Mouse (Mus musculus): ENCODE data around the gene Ppm1b. TPM values are rescaled to one million over a fixed set of nuclear protein-coding genes. Genes with fewer than 3 reads are reported as not detected.
"Not testable (repeated sequence)": the region's sequence is repeated elsewhere in the genome, so short reads cannot be mapped to it uniquely, and the experiment has no call there.

Ppm1b gene
- polyA plus RNA-seq (2015; fragmentation: Nextera tagmentation; extraction: Ambion mirVana) = 62.5 and 67.5 TPM in 2 replicates

DNA sequence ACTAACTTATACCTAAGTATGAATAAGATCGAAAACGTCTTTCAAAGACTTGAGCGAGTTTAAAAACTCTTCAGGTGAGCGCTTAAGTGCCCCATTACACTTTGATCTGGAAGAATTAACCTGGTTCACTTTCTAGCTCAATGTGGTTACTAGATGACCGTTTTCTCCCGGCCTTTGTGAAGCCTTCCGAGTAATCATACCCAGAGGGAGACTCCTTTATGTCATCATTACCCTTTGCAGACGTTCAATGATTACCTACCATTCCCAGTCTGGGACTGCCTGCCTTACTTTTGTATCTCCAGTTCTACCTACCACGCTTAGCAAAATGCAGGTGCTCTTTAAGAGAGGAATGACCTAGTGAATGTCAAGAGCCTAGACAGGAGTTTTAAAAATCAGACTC is at the start of gene Ppm1b:
TSS of gene Ppm1b (plus strand) at position 301 of the 400 bp plus-strand sequence.
- peak within 1 kb of the TSS; percentile 97 for H3K27ac ChIP-seq
- H3K4me1 ChIP-seq = peaks cover 21% of the 10 kb centered on the region
- no peaks in the 10 kb centered on the region for H3K27me3 ChIP-seq
- H3K36me3 ChIP-seq = no peaks in the 10 kb centered on the region
- no peak for ATAC-seq (ENCODE audit: borderline replicate concordance, extremely low read depth, low FRiP score, low TSS enrichment)
- H3K4me2 ChIP-seq = peak within 1 kb of the TSS; percentile 77
- peak within 1 kb of the TSS; percentile 99 for H3K4me3 ChIP-seq
- 26% methylated on average over 9 of the region's 9 CpGs for WGBS
- peak within 1 kb of the TSS; percentile 50 for H3K9ac ChIP-seq
- H3K9me3 ChIP-seq = no peaks in the 10 kb centered on the region

DNA sequence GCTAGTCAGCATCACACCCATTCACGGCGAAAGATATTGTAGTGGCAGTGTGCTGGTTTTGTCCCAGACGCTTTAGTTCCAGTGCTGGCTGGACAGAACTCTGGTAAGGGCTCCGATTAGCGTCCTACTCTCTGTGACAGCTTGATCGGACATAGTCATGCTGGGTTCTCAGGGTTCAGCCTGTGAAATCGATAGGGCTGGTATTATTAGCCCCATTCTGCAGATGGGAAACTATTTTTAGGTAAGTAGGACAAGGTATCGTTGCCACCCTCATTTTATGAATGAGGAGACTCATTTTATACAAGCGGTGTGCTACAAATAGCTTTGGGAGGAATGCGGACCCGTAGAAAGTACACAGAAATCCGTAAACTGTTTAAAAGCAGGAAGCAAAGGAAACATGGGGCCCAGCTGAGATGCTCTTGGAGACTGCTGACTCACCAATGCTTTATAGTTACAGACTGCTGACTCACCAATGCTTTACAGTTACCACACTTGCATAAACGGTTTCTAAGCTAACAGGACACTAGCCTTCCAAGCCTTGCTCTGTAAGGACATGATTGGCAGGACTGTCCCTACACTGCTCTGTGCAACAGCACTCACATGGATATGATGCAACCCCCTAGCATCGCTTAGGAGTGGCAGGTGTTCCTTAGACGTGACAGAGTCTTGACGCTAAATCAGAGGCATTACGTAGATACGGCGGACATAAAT is 34.7 kb upstream of the Ppm1b start:
- ATAC-seq (ENCODE audit: borderline replicate concordance, extremely low read depth, low FRiP score, low TSS enrichment) = no peak
- H3K4me3 ChIP-seq = no peak overlapping the region
- no peaks in the 10 kb centered on the region for H3K36me3 ChIP-seq
- no peak overlapping the region for H3K27ac ChIP-seq
- H3K9ac ChIP-seq = no peak overlapping the region
- no peak overlapping the region for H3K4me2 ChIP-seq
- WGBS = 77% methylated on average over 19 of the region's 19 CpGs
- no peaks in the 10 kb centered on the region for H3K4me1 ChIP-seq
- no peaks in the 10 kb centered on the region for H3K27me3 ChIP-seq
- no peaks in the 10 kb centered on the region for H3K9me3 ChIP-seq

DNA sequence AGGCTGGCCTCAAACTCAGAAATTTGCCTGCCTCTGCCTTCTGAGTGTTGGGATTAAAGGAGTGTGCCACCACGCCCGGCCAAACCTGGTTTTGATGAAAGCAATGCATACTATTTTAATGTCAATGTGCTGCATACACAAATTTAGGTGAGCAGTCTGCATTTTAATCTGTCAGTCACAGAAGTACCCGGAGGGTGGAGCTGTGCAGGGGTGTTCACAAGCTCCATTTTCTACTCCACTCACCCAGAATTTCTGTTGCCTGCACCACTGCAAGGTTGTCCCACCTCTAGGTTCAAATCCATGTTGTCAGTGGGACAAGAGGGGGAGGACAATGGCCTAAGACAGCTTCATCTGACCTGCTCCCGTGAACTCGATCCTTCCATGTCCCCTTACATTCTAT is 31.8 kb upstream of the Ppm1b start:
- H3K36me3 ChIP-seq = no peaks in the 10 kb centered on the region
- H3K9me3 ChIP-seq = no peaks in the 10 kb centered on the region
- WGBS = 88% methylated on average over 5 of the region's 5 CpGs
- ATAC-seq (ENCODE audit: borderline replicate concordance, extremely low read depth, low FRiP score, low TSS enrichment) = no peak
- H3K4me2 ChIP-seq = no peak overlapping the region
- H3K4me3 ChIP-seq = no peak overlapping the region
- no peaks in the 10 kb centered on the region for H3K27me3 ChIP-seq
- no peak overlapping the region for H3K9ac ChIP-seq
- H3K27ac ChIP-seq = no peak overlapping the region
- no peaks in the 10 kb centered on the region for H3K4me1 ChIP-seq

DNA sequence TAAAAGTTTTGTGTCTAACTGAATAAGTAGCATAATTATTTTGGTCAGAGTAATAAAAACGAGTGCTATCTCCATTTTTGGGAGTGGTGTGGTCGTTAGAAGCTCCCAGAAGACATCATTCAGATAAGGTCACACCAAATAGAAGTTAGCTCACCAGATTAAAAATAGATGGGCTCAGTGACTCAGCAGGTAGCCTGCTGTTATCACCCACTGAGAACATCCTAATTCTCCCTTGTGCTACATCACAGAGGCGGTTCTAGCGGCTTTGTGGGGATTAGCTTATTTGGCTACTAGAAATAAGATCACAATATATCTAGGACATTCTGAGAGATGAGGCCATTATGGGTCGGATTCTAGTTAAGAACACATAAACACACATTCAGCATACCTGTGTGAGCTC is 30.3 kb upstream of the Ppm1b start:
- Histone ChIP-seq H3K9ac (no peak overlapping the region), H3K36me3 (no peaks in the 10 kb centered on the region), H3K27ac (no peak overlapping the region), H3K4me3 (no peak overlapping the region), H3K4me2 (no peak overlapping the region), H3K27me3 (no peaks in the 10 kb centered on the region), H3K9me3 (no peaks in the 10 kb centered on the region), H3K4me1 (no peaks in the 10 kb centered on the region)
- no peak for ATAC-seq (ENCODE audit: borderline replicate concordance, extremely low read depth, low FRiP score, low TSS enrichment)
- WGBS = 36% methylated on average over 5 of the region's 5 CpGs

DNA sequence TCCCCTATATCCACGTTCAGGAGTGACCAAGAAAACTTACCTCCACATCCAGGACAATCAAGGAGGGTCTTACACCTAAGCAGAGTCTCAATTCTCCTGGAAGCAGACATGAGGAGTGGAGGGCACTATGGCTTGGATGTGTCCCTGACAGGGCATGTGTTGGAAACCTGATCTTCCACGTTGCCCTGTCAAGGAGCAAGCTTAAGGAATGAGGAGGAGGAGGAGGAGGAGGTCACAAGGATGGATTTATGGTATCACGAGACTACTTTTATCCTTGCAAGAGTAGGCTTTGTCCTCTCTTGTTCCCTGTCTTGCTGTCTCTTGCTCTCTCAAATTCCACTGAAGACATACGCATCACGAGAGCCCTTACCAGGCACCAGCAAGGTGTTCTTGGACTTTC is 29.0 kb upstream of the Ppm1b start:
- ATAC-seq (ENCODE audit: borderline replicate concordance, extremely low read depth, low FRiP score, low TSS enrichment) = no peak
- 69% methylated on average over 5 of the region's 5 CpGs for WGBS
- Histone ChIP-seq H3K27me3 (no peaks in the 10 kb centered on the region), H3K9me3 (no peaks in the 10 kb centered on the region), H3K36me3 (no peaks in the 10 kb centered on the region), H3K9ac (no peak overlapping the region), H3K27ac (no peak overlapping the region), H3K4me2 (no peak overlapping the region), H3K4me3 (no peak overlapping the region), H3K4me1 (no peaks in the 10 kb centered on the region)

DNA sequence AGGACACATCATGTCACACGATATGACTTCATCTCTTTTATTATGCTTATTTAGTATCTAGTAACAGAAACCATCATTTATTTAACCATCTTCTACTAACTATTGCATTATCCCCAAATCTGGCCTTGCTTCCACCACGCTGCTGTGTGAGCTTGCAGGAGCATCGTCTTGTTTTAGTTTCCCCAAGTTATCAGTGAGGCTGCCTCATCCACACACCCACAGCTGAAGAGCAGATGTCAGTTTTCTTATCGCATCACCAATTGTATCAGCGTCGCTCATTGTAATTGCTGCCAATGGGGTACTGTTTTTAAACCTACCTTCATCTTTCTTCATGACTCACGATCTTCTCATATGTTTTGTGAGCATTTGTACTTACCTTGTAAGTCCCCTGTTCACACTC is 23.6 kb upstream of the Ppm1b start:
- H3K27ac ChIP-seq = no peak overlapping the region
- WGBS = 88% methylated on average over 7 of the region's 7 CpGs
- ATAC-seq (ENCODE audit: borderline replicate concordance, extremely low read depth, low FRiP score, low TSS enrichment) = no peak
- no peaks in the 10 kb centered on the region for H3K4me1 ChIP-seq
- H3K9ac ChIP-seq = no peak overlapping the region
- H3K4me3 ChIP-seq = no peak overlapping the region
- no peaks in the 10 kb centered on the region for H3K9me3 ChIP-seq
- no peaks in the 10 kb centered on the region for H3K27me3 ChIP-seq
- no peak overlapping the region for H3K4me2 ChIP-seq
- no peaks in the 10 kb centered on the region for H3K36me3 ChIP-seq

DNA sequence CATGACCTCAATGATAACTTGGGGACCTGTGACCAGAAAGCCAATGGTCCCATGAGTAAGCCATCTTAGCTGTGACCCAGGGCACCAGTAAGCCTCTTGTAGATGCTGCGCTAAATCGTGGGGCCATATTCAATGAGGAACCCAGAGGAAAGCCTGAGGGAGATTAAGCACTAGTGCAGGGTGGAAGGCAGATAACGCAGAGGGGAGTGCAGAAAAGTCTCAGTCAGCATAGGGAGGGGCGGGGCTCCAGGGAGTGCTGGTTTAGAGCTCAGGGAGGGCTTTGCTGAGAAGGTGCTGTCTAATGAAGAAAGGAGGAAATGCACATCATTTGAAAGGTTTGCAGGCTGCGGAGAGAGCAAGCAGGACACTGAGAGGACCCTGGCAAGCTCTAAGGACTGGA is 22.6 kb upstream of the Ppm1b start:
- WGBS = 54% methylated on average over 5 of the region's 5 CpGs
- Histone ChIP-seq H3K36me3 (no peaks in the 10 kb centered on the region), H3K27ac (no peak overlapping the region), H3K9me3 (no peaks in the 10 kb centered on the region), H3K27me3 (no peaks in the 10 kb centered on the region), H3K9ac (no peak overlapping the region), H3K4me2 (no peak overlapping the region), H3K4me1 (no peaks in the 10 kb centered on the region), H3K4me3 (no peak overlapping the region)
- ATAC-seq (ENCODE audit: borderline replicate concordance, extremely low read depth, low FRiP score, low TSS enrichment) = no peak

DNA sequence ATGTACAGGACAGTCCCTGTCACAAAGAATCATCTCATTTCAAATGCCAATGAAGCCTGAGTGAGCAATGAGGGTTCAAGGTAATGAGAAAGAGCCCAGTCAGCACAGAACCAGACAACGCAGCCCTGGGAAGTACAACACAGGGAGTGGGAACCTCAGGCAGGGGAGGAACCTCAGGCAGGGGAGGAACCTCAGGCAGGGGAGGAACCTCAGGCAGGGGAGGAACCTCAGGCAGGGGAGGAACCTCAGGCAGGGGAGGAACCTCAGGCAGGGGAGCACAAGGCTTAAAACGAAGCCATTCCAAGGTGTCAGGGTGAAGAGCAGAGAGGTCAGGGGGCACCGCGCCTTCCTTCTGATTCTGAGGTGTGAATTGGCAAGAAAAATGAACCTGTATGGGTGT is 20.9 kb upstream of the Ppm1b start:
- H3K36me3 ChIP-seq; ATAC-seq (ENCODE audit: borderline replicate concordance, extremely low read depth, low FRiP score, low TSS enrichment); H3K9me3 ChIP-seq; H3K4me2 ChIP-seq; H3K4me1 ChIP-seq; H3K27ac ChIP-seq; H3K9ac ChIP-seq; H3K4me3 ChIP-seq; H3K27me3 ChIP-seq: not testable (repeated sequence)
- WGBS = 49% methylated on average over 4 of the region's 4 CpGs

DNA sequence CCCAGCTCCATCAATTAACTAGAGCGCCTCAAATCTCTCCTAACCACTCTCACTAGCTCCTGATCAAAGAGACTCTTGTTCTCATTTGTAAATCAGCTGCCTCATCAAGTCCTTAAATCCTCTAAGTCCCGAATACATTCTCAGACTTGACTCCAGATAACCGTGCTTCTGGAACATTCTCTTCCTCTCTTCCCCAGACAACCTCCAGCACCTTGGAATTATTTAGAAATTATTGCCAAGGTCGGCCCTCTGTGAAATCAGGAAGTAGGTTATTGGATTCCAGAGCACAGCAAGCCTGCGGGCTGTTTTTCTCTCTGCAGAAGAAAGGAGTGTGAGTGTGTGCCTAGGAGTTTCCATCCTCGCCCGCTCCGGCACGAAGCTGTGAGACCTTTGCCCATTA is 20.2 kb upstream of the Ppm1b start:
- H3K27me3 ChIP-seq = no peaks in the 10 kb centered on the region
- no peaks in the 10 kb centered on the region for H3K4me1 ChIP-seq
- H3K27ac ChIP-seq = no peak overlapping the region
- H3K36me3 ChIP-seq = no peaks in the 10 kb centered on the region
- ATAC-seq (ENCODE audit: borderline replicate concordance, extremely low read depth, low FRiP score, low TSS enrichment) = no peak
- no peak overlapping the region for H3K9ac ChIP-seq
- no peaks in the 10 kb centered on the region for H3K9me3 ChIP-seq
- 40% methylated on average over 9 of the region's 9 CpGs for WGBS
- H3K4me3 ChIP-seq = no peak overlapping the region
- H3K4me2 ChIP-seq = no peak overlapping the region

DNA sequence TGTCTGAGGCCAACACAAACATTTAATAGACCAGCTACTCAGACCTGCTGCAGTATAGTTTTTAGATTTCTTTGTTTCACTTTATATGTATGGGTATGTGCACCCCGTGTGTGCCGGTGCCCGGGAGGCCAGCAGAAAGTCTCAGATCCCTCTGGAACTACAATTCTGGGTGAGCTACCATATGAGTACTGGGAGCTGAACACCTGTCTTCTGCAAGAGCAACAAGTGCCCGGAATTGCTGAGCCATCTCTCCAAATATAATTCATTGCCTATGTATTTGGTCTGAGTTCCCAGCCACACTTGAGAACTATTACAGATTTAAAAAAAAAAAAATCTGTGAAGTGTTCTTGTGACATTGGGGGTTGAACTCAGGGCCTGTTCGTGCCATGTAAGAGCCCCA is 19.7 kb upstream of the Ppm1b start:
- ATAC-seq (ENCODE audit: borderline replicate concordance, extremely low read depth, low FRiP score, low TSS enrichment) = no peak
- H3K36me3 ChIP-seq = no peaks in the 10 kb centered on the region
- no peaks in the 10 kb centered on the region for H3K9me3 ChIP-seq
- no peak overlapping the region for H3K4me2 ChIP-seq
- no peaks in the 10 kb centered on the region for H3K27me3 ChIP-seq
- no peaks in the 10 kb centered on the region for H3K4me1 ChIP-seq
- no peak overlapping the region for H3K27ac ChIP-seq
- H3K9ac ChIP-seq = no peak overlapping the region
- 89% methylated on average over 5 of the region's 5 CpGs for WGBS
- H3K4me3 ChIP-seq = no peak overlapping the region

DNA sequence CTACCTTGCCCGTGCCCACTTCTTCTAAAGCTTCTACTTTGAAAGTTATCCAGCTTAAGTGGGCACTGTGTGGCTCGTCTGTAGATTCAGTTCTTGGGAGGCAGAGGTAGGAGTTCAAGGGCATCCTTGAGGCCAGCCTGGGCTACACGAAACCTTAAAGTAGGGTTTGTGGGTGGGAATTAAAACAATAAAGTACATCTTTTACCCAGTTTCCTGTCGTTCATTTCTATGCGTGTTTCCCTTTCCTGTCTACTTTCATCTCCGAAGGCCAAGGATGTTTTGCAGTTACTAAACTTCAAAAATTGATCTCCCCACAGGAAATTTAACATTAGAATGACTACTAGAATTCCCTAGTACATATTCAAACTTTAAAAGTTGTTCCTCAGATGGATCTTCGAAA is 19.3 kb upstream of the Ppm1b start:
- H3K4me3 ChIP-seq = no peak overlapping the region
- no peaks in the 10 kb centered on the region for H3K36me3 ChIP-seq
- ATAC-seq (ENCODE audit: borderline replicate concordance, extremely low read depth, low FRiP score, low TSS enrichment) = no peak
- no peaks in the 10 kb centered on the region for H3K4me1 ChIP-seq
- no peak overlapping the region for H3K9ac ChIP-seq
- no peaks in the 10 kb centered on the region for H3K27me3 ChIP-seq
- no peaks in the 10 kb centered on the region for H3K9me3 ChIP-seq
- H3K4me2 ChIP-seq = no peak overlapping the region
- 80% methylated on average over 7 of the region's 7 CpGs for WGBS
- no peak overlapping the region for H3K27ac ChIP-seq

DNA sequence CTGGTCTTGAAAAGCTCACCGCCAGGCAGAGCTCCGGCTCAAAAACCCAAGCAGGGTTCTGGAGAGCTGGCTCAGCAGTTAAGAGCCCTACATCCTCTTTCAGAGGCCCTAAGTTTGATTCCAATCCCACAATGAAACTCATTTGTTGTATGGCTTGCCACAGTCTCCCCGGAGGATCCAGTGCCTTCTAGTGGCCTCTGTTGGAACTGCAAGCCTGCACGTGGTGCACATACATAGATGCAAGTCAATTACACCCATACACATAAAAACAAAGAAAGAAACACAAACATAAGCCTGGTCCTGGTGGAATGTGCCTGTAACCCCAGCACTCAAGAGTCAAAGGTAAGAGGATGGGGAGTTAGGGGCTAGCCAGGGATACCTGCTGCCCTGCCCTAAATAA is 18.3 kb upstream of the Ppm1b start:
- Histone ChIP-seq H3K4me3 (no peak overlapping the region), H3K4me2 (no peak overlapping the region), H3K9me3 (no peaks in the 10 kb centered on the region), H3K36me3 (no peaks in the 10 kb centered on the region), H3K4me1 (no peaks in the 10 kb centered on the region), H3K27ac (no peak overlapping the region), H3K9ac (no peak overlapping the region), H3K27me3 (no peaks in the 10 kb centered on the region)
- ATAC-seq (ENCODE audit: borderline replicate concordance, extremely low read depth, low FRiP score, low TSS enrichment) = no peak
- 87% methylated on average over 4 of the region's 4 CpGs for WGBS
